Mouse (Mus musculus): ENCODE measurements at regions not wholly inside any gene's neighbourhood (a gene's known extent, or its start where the extent isn't known, plus 50 kb on each side); places are given as distances from the start of the nearest gene placed in this dataset.

- DNase-seq (ENCODE audit: low spot score): no peak
These were observed 363.4 kb upstream of the Rack1 start for GRCm38 (mm10) chr11:48436712-48437111.

- no peak for DNase-seq (ENCODE audit: low spot score)
These were observed 368.8 kb upstream of the Rack1 start for GRCm38 (mm10) chr11:48431316-48431715.

GRCm38 (mm10) chr11:48427423-48427822, 372.7 kb upstream of the Rack1 start:
- DNase-seq (ENCODE audit: low spot score): no peak

- DNase-seq (ENCODE audit: low spot score): no peak
These were observed 373.7 kb upstream of the Rack1 start for GRCm38 (mm10) chr11:48426446-48426845.

- no peak for DNase-seq (ENCODE audit: low spot score)
These were observed 381.9 kb upstream of the Rack1 start for GRCm38 (mm10) chr11:48418066-48418756.

- DNase-seq (ENCODE audit: low spot score): no peak
These were observed 382.5 kb upstream of the Rack1 start for GRCm38 (mm10) chr11:48417615-48418014.

- DNase-seq (ENCODE audit: low spot score): no peak
These were observed 402.1 kb upstream of the Rack1 start for GRCm38 (mm10) chr11:48398032-48398431.

- DNase-seq (ENCODE audit: low spot score): no peak
These were observed 392.7 kb upstream of the Sgcd start for GRCm38 (mm10) chr11:48381489-48381888.

- DNase-seq (ENCODE audit: low spot score): no peak
These were observed 389.3 kb upstream of the Sgcd start for GRCm38 (mm10) chr11:48378044-48378443.

GRCm38 (mm10) chr11:48377269-48377668, 388.5 kb upstream of the Sgcd start:
- no peak for DNase-seq (ENCODE audit: low spot score)

- DNase-seq (ENCODE audit: low spot score): no peak
These were observed 362.7 kb upstream of the Sgcd start for GRCm38 (mm10) chr11:48351349-48352023.

- DNase-seq (ENCODE audit: low spot score): no peak
These were observed 325.7 kb upstream of the Sgcd start for GRCm38 (mm10) chr11:48314500-48314899.

GRCm38 (mm10) chr11:48295370-48295769, 306.6 kb upstream of the Sgcd start:
- DNase-seq (ENCODE audit: low spot score): no peak

- no peak for DNase-seq (ENCODE audit: low spot score)
These were observed 273.7 kb upstream of the Sgcd start for GRCm38 (mm10) chr11:48262492-48262891.

- no peak for DNase-seq (ENCODE audit: low spot score)
These were observed 272.3 kb upstream of the Sgcd start for GRCm38 (mm10) chr11:48261089-48261488.

GRCm38 (mm10) chr11:48250678-48251317, 262.0 kb upstream of the Sgcd start:
- no peak for DNase-seq (ENCODE audit: low spot score)

GRCm38 (mm10) chr11:48249315-48249714, 260.5 kb upstream of the Sgcd start:
- no peak for DNase-seq (ENCODE audit: low spot score)

- DNase-seq (ENCODE audit: low spot score): no peak
These were observed 232.4 kb upstream of the Sgcd start for GRCm38 (mm10) chr11:48221156-48221555.

- no peak for DNase-seq (ENCODE audit: low spot score)
These were observed 230.4 kb upstream of the Sgcd start for GRCm38 (mm10) chr11:48219157-48219556.

- DNase-seq (ENCODE audit: low spot score): no peak
These were observed 228.0 kb upstream of the Sgcd start for GRCm38 (mm10) chr11:48216762-48217161.

- no peak for DNase-seq (ENCODE audit: low spot score)
These were observed 197.8 kb upstream of the Sgcd start for GRCm38 (mm10) chr11:48186604-48187003.

- no peak for DNase-seq (ENCODE audit: low spot score)
These were observed 190.2 kb upstream of the Sgcd start for GRCm38 (mm10) chr11:48178943-48179342.

GRCm38 (mm10) chr11:48178174-48178573, 189.4 kb upstream of the Sgcd start:
- no peak for DNase-seq (ENCODE audit: low spot score)

Data from ovary, adult 18-20 months (tissue).